In the genomic region with DNA sequence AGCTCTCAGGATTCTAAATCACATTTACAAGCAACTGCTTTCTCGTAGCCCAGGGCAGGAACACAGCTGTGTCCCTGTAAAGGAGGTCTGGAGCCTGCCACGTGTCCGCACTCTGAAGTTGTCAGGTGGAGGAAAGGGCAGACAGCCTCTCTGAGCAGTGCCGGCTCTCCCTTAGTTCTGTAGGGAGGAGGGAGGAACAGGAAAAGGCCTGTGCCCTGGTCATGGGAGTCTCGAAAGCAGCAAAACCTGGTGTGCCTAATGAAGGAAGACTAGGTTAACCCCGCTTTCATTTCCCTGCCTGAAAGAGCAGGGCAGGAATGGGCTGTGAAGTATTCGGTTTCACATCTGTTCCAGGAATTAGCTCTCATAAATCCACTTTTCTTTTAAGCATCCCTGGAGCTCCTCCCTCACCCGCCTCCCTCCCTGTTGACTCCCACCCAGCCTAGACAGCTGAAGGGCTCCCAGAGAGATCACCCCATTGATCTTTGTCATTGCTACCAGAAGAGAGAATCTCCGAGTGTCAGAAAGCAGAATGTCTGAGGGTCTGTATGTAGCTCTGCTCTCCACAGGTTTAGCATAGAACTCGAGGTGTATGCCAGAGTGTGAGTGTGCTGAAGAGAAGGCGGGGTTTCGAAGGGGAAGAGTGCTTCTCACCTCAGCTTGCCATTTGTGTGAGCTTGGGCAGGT, we compare ENCODE assay signal across 8 mouse cellular contexts. TPM values are rescaled to one million over a fixed set of nuclear protein-coding genes. Genes with fewer than 3 reads are reported as not detected.
DNase-seq lines count a peak whose midpoint lies in the region; ATAC-seq and TF ChIP-seq lines count a peak whose summit lies in the region.

No protein-coding gene starts in this region.

- H3K36me3 ChIP-seq in heart, embryonic 11.5 days (ENCODE audit: control insufficient read depth, insufficient read depth, low read length): no peaks in the 10 kb centered on the region

- H3K27ac ChIP-seq in heart, embryonic 11.5 days (ENCODE audit: low read depth, low read length): peak overlapping the region; percentile 51
- H3K27ac ChIP-seq in embryonic fibroblast, embryonic 13.5 days (ENCODE audit: insufficient read depth, low read length): peak overlapping the region; percentile 22; the same call in 1 of the 2 replicates

- no peaks in the 10 kb centered on the region for H3K27me3 ChIP-seq in heart, embryonic 11.5 days (ENCODE audit: control insufficient read depth, insufficient read depth, low read length)

- WGBS in heart, embryonic 11.5 days (ENCODE audit: insufficient replicate concordance): 30% methylated on average over 12 of the region's 12 CpGs

- no peaks in the 10 kb centered on the region for H3K9me3 ChIP-seq in heart, embryonic 11.5 days (replicated peaks; ENCODE audit: control insufficient read depth, low read length)

- H3K4me1 ChIP-seq in heart, embryonic 11.5 days (ENCODE audit: control insufficient read depth, insufficient read depth, low read length): peaks cover 37% of the 10 kb centered on the region
- peaks cover 7% of the 10 kb centered on the region; the same call in 1 of the 2 replicates for H3K4me1 ChIP-seq in embryonic fibroblast, embryonic 13.5 days (ENCODE audit: control insufficient read depth, insufficient read depth, low read length)

- 0 out of 2 replicates have a peak overlapping the region, but pooled peaks have one; percentile 16 for H3K4me2 ChIP-seq in heart, embryonic 11.5 days

- peak overlapping the region; percentile 24; the same call in 1 of the 2 replicates for H3K9ac ChIP-seq in heart, embryonic 11.5 days (ENCODE audit: low read depth, low read length)

- H3K4me3 ChIP-seq in heart, embryonic 11.5 days (ENCODE audit: low read depth, low read length): no peak overlapping the region
- no peak overlapping the region for H3K4me3 ChIP-seq in embryonic fibroblast, embryonic 13.5 days (ENCODE audit: insufficient read depth, low read length)

- TF ChIP-seq CTCF in embryonic fibroblast, embryonic 13.5 days (IDR thresholded peaks at IDR 0.05; ENCODE audit: borderline replicate concordance, insufficient read depth, low read length): no peak

- intact Hi-C loops in heart, postnatal 36 days (cut with DNase I): no loop called here

- no peak for DNase-seq in heart, postnatal 36 days
- DNase-seq in adrenal gland, postnatal 36 days: peak; percentile 8 to 16
- peak; percentile 25 for DNase-seq in lung, postnatal 36 days
- no peak for DNase-seq in layer of hippocampus, postnatal 25 days (ENCODE audit: extremely low spot score in 1 of 2, low spot score in 1 of 2)
- DNase-seq in cerebellum, adult 18-20 months: no peak
- no peak for DNase-seq in left cerebral cortex, adult 18-20 months (ENCODE audit: low spot score in 2 of 2)

- peak; percentile 52; the same call in 1 of the 2 replicates for ATAC-seq in heart, embryonic 11.5 days (replicated peaks; ENCODE audit: insufficient number of reproducible peaks, low FRiP score, low TSS enrichment)

- no peak for TF ChIP-seq POLR2A in embryonic fibroblast, embryonic 13.5 days (IDR thresholded peaks at IDR 0.05; ENCODE audit: low read depth, low read length)

RNA-seq across cellular contexts. Expression of a gene that starts 41.5 kb away (rescaled TPM):
- 9.2 and 11.8 TPM in 2 replicates for polyA plus RNA-seq in heart, embryonic 11.5 days (2014; fragmentation: Nextera tagmentation; extraction: Ambion mirVana)
- 10 to 100 TPM; 14.4 to 15.2 TPM for total RNA-seq in heart, postnatal 36 days (2021)
- total RNA-seq in adrenal gland, postnatal 36 days (2021): 10 to 100 TPM in 1 of 2 experiments, 1 to 10 TPM in 1; 8.2 to 11.1 TPM
- polyA plus RNA-seq in embryonic fibroblast, embryonic 13.5 days (2011; ENCODE audit: insufficient read length, low read depth, missing spikeins): 239 and 264 TPM in 2 replicates
- 10 to 100 TPM; 13.5 to 14.8 TPM for total RNA-seq in layer of hippocampus, postnatal 25 days (2021)
- total RNA-seq in left cerebral cortex, adult 18-20 months (2021): 10 to 100 TPM; 16.4 to 17.9 TPM

RNA-seq across cellular contexts. Expression of a gene that starts 45.0 kb away (rescaled TPM):
- polyA plus RNA-seq in heart, embryonic 11.5 days (2014; fragmentation: Nextera tagmentation; extraction: Ambion mirVana): 113 and 124 TPM in 2 replicates
- 10 to 100 TPM; 25.4 to 26.0 TPM for total RNA-seq in heart, postnatal 36 days (2021)
- 10 to 100 TPM; 23.5 to 25.9 TPM for total RNA-seq in adrenal gland, postnatal 36 days (2021)
- polyA plus RNA-seq in embryonic fibroblast, embryonic 13.5 days (2011; ENCODE audit: insufficient read length, low read depth, missing spikeins): 44.2 and 52.6 TPM in 2 replicates
- 10 to 100 TPM; 12.5 to 14.4 TPM for total RNA-seq in layer of hippocampus, postnatal 25 days (2021)
- 10 to 100 TPM; 16.1 to 16.4 TPM for total RNA-seq in left cerebral cortex, adult 18-20 months (2021)

Comparison
In these comparisons a context has a peak if more than half of its experiments do, and no peak if none do; other contexts are left out.
1. DNase-seq: peak in adrenal gland, postnatal 36 days (2 of 2) and lung, postnatal 36 days (single experiment); none in heart, postnatal 36 days (0 of 2), layer of hippocampus, postnatal 25 days (0 of 2), cerebellum, adult 18-20 months (0 of 2) and left cerebral cortex, adult 18-20 months (0 of 2).